Mouse (Mus musculus) liver, postnatal 0 days (tissue): ENCODE results near the gene Pcbd2. TPM values are rescaled to one million over a fixed set of nuclear protein-coding genes. Genes with fewer than 3 reads are reported as not detected.
A peak's percentile ranks its signal among the peaks of the same experiment; 100 is the strongest.

Experiments
- ATAC-seq: fragments of 200-750 bp; cut with Nextera tagmentation; 2 replicates; pipeline ENCODE4 v1.8.0; 2017; ENCODE audit warnings: mild to moderate bottlenecking, moderate library complexity
- DNase-seq: peaks from one replicate; pipeline ENCODE4 v3.0.0-alpha.2; 2016
- H3K27ac ChIP-seq: fragments of 300-500 bp; sonication (generic); 2 replicates; pipeline ENCODE4 v1.5.1; 2014; ENCODE audit warnings: antibody characterized with exemption, moderate library complexity, mild to moderate bottlenecking, low read depth
- H3K27me3 ChIP-seq: fragments of 300-500 bp; sonication (generic); 2 replicates; pipeline ENCODE4 v1.6.1; 2014; ENCODE audit warnings: low read length, control low read depth, mixed read lengths; ENCODE audit not compliant: insufficient read depth
- H3K36me3 ChIP-seq: fragments of 300-500 bp; sonication (generic); replicated peaks from 2 replicates; pipeline ENCODE4 v1.6.1; 2014; ENCODE audit warnings: mild to moderate bottlenecking, control low read depth, low read length, moderate library complexity, mixed read lengths; ENCODE audit not compliant: insufficient read depth
- H3K4me1 ChIP-seq: fragments of 300-500 bp; sonication (generic); 2 replicates; pipeline ENCODE4 v1.6.1; 2014; ENCODE audit warnings: antibody characterized with exemption, mild to moderate bottlenecking, control low read depth; ENCODE audit not compliant: insufficient read depth
- H3K4me2 ChIP-seq: fragments of 300-500 bp; sonication (generic); 2 replicates; pipeline ENCODE4 v1.6.1; 2014; ENCODE audit warnings: low read depth, mild to moderate bottlenecking, low read length, moderate library complexity, mixed read lengths
- H3K4me3 ChIP-seq: fragments of 300-500 bp; sonication (generic); 2 replicates; pipeline ENCODE4 v1.5.1; 2014; ENCODE audit warnings: low read depth, low read length
- H3K9ac ChIP-seq: fragments of 300-500 bp; sonication (generic); replicated peaks from 2 replicates; pipeline ENCODE4 v1.6.1; 2014; ENCODE audit warnings: mild to moderate bottlenecking, moderate library complexity
- H3K9me3 ChIP-seq: fragments of 300-500 bp; sonication (generic); 2 replicates; pipeline ENCODE4 v1.6.1; 2016; ENCODE audit warnings: mild to moderate bottlenecking, control low read depth, low read length, mixed read lengths
- CTCF ChIP-seq: sonication (generic); IDR thresholded peaks from 2 replicates; pipeline ENCODE4 v1.5.1; 2016; ENCODE audit warnings: antibody characterized with exemption, low read depth
- EP300 ChIP-seq: IDR thresholded peaks from 2 replicates; pipeline ENCODE4 v1.6.1; 2016; ENCODE audit warnings: antibody characterized with exemption, low read depth, mild to moderate bottlenecking
- WGBS: fragments of 180-500 bp; shearing (Covaris S2); extraction: QIAGEN DNeasy Blood & Tissue Kit; methylation state at CpG from one replicate; pipeline ENCODE4 v1.1.7; 2014; ENCODE audit not compliant: insufficient replicate concordance; 5-methylcytosine and 5-hydroxymethylcytosine counted together
- polyA plus RNA-seq: library from polyadenylated mRNA; unstranded; fragments of >200 nt; fragmentation: Nextera tagmentation; extraction: Ambion mirVana; gene quantifications from 2 replicates; pipeline ENCODE4 v1.2.1, GENCODE M21; 2015

Gene Pcbd2
- 49.2 and 52.7 TPM in 2 replicates for polyA plus RNA-seq

DNA sequence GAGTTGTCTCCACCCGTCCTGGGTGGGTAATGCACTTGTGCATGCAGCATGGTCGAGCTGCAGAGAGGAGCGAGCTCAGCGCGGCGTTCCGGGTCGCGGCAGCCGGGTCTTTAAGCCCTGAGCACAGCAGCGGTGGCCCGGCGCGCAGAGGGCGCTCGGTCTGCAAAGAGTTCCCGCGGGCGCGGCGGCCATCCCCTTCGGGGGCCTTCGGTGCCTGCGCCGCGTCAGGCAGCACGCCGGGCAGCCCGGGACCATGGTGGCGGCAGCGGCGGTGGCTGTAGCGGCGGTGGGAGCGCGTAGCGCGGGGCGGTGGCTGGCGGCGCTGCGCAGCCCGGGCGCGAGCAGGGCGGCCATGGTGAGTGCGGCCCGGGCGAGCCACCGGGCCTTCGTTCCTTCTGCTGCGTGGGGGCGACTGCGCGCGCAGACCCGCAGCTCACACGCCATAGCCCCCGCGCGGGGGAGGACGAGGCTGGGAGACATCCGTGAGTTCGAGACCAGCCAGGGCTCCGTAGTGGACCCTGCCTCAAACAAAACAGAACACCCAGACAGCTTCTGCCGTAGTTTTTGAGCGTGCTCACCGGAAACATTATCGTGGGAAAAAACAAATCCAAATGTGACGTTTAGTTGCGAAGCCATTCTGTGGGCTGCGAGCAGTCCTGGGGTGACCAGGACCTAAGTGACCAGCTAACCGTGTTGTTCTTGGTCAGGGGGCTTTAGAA, at the start of gene Pcbd2:
Gene Pcbd2 (plus strand): TSS at position 249 of the 719 bp plus-strand sequence.
- Histone ChIP-seq H3K4me2 (peak within 1 kb of the TSS; percentile 77), H3K4me3 (peak within 1 kb of the TSS; percentile 62), H3K27me3 (no peaks in the 10 kb centered on the region), H3K9me3 (no peaks in the 10 kb centered on the region), H3K36me3 (peaks cover 15% of the 10 kb centered on the region; the same call in 1 of the 2 replicates), H3K4me1 (no peaks in the 10 kb centered on the region), H3K27ac (peak within 1 kb of the TSS; percentile 95), H3K9ac (peak within 1 kb of the TSS; percentile 82)
- 1% methylated on average over 54 of the region's 73 CpGs for WGBS
- ATAC-seq (peak; percentile 92), DNase-seq (peak; percentile 92)
- TF ChIP-seq CTCF: no peak

DNA sequence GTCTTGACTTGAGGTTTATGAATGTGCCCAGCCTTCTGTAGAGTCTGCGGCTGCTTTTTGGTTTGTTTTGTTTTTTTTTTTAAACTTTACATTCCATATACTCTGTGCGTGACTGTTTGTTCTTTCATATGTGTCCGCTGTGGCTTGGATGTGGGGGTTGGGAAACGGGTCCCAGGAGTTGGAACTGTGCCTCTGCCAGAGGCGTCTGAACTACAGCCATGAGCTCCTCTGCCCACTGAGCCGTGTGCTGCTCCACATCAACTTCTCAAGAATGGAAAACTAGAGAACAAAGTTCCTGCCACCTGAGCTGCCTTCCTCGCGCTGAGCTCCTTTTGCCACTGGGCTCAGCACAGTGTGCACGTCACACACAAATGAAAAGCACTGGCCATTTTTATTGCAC, 45.0 kb upstream of the Pcbd2 start:
- Histone ChIP-seq H3K4me1 (no peaks in the 10 kb centered on the region), H3K4me3 (no peak overlapping the region), H3K9ac (no peak overlapping the region), H3K36me3 (peaks cover 33% of the 10 kb centered on the region), H3K27me3 (no peaks in the 10 kb centered on the region), H3K4me2 (no peak overlapping the region), H3K9me3 (no peaks in the 10 kb centered on the region), H3K27ac (no peak overlapping the region)
- ATAC-seq: no peak
- no peak for DNase-seq
- WGBS: 88% methylated on average over 9 of the region's 9 CpGs
- TF ChIP-seq CTCF: no peak
- no peak for TF ChIP-seq EP300

- Histone ChIP-seq H3K4me2 (no peak overlapping the region), H3K9me3 (no peaks in the 10 kb centered on the region), H3K27ac (no peak overlapping the region), H3K27me3 (no peaks in the 10 kb centered on the region), H3K9ac (no peak overlapping the region), H3K4me3 (no peak overlapping the region), H3K4me1 (no peaks in the 10 kb centered on the region), H3K36me3 (peaks cover 20% of the 10 kb centered on the region)
- TF ChIP-seq CTCF (no peak), EP300 (no peak)
- no peak for DNase-seq
- WGBS: 92% methylated on average over 3 of the region's 3 CpGs
- ATAC-seq: no peak
Measured at GRCm38 (mm10) chr13:55683581-55683980, 43.6 kb upstream of the Pcbd2 start.

- DNase-seq: no peak
- TF ChIP-seq EP300: no peak
- TF ChIP-seq CTCF: no peak
- no peak overlapping the region for H3K4me3 ChIP-seq
- no peak overlapping the region for H3K4me2 ChIP-seq
- no peaks in the 10 kb centered on the region for H3K27me3 ChIP-seq
- WGBS: 64% methylated on average over 9 of the region's 9 CpGs
- no peaks in the 10 kb centered on the region for H3K9me3 ChIP-seq
- no peaks in the 10 kb centered on the region for H3K36me3 ChIP-seq
- ATAC-seq: no peak
- no peaks in the 10 kb centered on the region for H3K4me1 ChIP-seq
- no peak overlapping the region for H3K9ac ChIP-seq
- H3K27ac ChIP-seq: no peak overlapping the region
Measured at GRCm38 (mm10) chr13:55686107-55686633, 41.0 kb upstream of the Pcbd2 start.

DNA sequence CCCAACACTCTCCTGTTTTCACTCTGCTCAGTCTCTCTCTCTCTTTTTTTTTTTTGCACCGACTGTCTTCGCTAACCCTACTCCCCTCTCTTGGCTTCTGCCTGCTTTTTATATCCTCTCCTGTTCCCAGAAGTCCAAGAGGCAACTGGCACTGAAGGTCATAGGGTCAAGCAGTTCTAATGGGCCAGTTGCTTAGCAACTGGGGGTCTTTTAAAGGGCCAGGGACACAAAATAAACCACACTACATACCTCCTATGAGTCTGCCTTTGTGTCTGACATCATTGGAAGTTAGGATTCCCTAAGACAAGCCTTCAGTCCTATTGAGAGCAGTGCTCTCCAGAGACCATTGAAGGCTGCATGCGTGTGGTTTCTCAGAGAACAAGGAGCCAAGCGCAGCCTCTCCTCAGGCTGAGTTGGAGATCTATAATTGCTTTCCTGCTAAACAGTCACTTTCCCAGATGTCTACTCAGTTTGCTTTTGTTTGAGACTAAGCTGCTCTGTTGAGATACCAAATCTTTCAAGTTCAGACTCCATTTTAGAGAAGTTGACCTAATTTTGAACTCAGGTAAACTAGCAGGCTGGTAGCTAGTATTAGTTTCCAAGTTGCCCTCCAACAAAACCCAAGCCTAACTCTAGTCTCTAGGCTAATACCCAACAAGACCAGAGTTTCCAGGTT, 39.1 kb upstream of the Pcbd2 start:
- no peak for ATAC-seq
- no peak for TF ChIP-seq CTCF

DNA sequence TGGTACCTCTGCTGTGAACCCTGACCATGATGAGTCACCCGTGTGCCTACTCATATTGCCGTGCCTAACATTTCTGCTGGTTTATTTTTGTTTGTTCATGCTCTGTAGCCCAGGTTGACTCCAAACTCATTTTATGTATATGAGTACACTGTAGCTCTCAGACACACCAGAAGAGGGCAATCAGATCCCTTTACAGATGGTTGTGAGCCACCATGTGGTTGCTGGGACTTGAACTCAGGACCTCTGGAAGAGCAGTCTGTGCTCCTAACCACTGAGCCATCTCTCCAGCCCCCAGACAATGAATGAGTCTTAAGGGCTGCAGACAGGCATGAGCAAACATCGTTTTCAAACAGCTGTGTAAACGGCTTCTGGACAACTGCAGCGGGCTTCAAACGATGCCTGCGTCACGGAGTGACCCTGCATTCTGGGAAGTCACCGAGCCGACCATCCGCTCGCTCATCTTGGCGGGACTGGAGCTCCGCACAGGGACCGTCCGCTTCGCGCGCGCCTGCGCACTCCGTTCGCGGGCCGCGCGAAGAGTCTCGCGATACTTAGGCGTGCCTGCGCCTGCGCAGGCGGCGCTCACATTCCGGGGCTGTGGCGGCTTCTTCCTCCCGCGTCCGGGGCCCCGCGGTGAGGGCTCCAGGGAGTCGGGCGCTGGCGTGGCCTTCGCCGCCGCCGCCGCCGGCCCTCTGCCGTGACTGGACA, 34.5 kb upstream of the Pcbd2 start, which contains the start of gene B230219D22Rik:
Gene B230219D22Rik (plus strand): TSS at position 590 of the 708 bp plus-strand sequence.
- Histone ChIP-seq H3K9me3 (no peaks in the 10 kb centered on the region), H3K36me3 (no peaks in the 10 kb centered on the region; the same call in 1 of the 2 replicates), H3K4me1 (peaks cover 22% of the 10 kb centered on the region), H3K27me3 (no peaks in the 10 kb centered on the region), H3K4me3 (peak within 1 kb of the TSS; percentile 86), H3K4me2 (peak within 1 kb of the TSS; percentile 81), H3K9ac (peak within 1 kb of the TSS; percentile 100), H3K27ac (peak within 1 kb of the TSS; percentile 100)
- 2% methylated on average over 43 of the region's 51 CpGs for WGBS
- TF ChIP-seq EP300 (peak; percentile 72), CTCF (peak; percentile 27; the same call in 1 of the 2 replicates)
- DNase-seq: peak; percentile 93
- ATAC-seq: peak; percentile 99

More for the DNA sequence above, 39.1 kb upstream of the Pcbd2 start:
- H3K4me1 ChIP-seq: peaks cover 7% of the 10 kb centered on the region; the same call in 1 of the 2 replicates
- H3K36me3 ChIP-seq: no peaks in the 10 kb centered on the region
- H3K9ac ChIP-seq: no peak overlapping the region
- H3K4me3 ChIP-seq: no peak overlapping the region
- H3K4me2 ChIP-seq: no peak overlapping the region
- no peak for DNase-seq
- H3K9me3 ChIP-seq: no peaks in the 10 kb centered on the region
- WGBS: 60% methylated on average over 4 of the region's 4 CpGs
- H3K27me3 ChIP-seq: no peaks in the 10 kb centered on the region
- H3K27ac ChIP-seq: no peak overlapping the region
